Mouse (Mus musculus): ENCODE data around the gene Tagln2.

DNA sequence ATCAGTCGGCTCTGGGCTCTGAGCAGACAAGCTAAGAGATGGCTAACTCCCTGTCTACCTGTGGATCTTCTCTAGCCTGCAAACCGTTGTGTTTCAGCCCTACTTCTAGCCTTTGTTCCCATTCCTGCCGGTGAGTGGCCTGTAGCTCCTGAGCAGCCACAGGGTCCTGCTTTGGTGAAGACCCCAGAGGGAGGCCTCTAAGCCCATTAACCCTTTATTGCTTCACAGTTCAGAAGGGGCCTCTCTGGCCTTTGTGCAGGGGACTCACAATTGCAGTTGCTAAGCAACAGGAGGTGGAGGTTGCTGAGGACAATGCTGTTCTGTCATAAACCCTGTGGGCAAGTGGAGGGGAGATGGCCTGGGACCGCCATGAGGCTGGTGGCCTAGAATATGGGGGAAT is 13.6 kb upstream of the Tagln2 start:
- TF ChIP-seq CTCF (IDR thresholded peaks at IDR 0.05 in 2 of 3, conservative IDR thresholded peaks at IDR 0.05 in 1 of 3; ENCODE audit: control insufficient read depth in 1 of 3, insufficient read depth in 1 of 3, low read depth in 2 of 3, low read length in 3 of 3, poor library complexity in 1 of 3, severe bottlenecking in 1 of 3), result no peak
- TF ChIP-seq EP300 (IDR thresholded peaks at IDR 0.05; ENCODE audit: low read depth in 1 of 2, low read length in 2 of 2), result no peak
- no peak for TF ChIP-seq POLR2A (IDR thresholded peaks at IDR 0.05; ENCODE audit: control insufficient read depth in 1 of 2, insufficient read depth in 1 of 2, low read depth in 1 of 2, low read length in 2 of 2, poor library complexity in 1 of 2)
- TF ChIP-seq CHD2 (IDR thresholded peaks at IDR 0.05; ENCODE audit: low read length), result no peak
- no peak for TF ChIP-seq CHD1 (IDR thresholded peaks at IDR 0.05; ENCODE audit: low read depth, low read length)
- no peak for TF ChIP-seq RAD21 (IDR thresholded peaks at IDR 0.05; ENCODE audit: low read depth, low read length)
- TF ChIP-seq RCOR1 (IDR thresholded peaks at IDR 0.05; ENCODE audit: low read depth, low read length), result no peak
- TF ChIP-seq MAFK (IDR thresholded peaks at IDR 0.05; ENCODE audit: borderline replicate concordance, low read depth, low read length), result no peak
- no peak for TF ChIP-seq TAL1 (IDR thresholded peaks at IDR 0.05; ENCODE audit: low read length)
- TF ChIP-seq ZMIZ1 (IDR thresholded peaks at IDR 0.05; ENCODE audit: low read depth, low read length), result no peak
- no peak for TF ChIP-seq JUND (IDR thresholded peaks at IDR 0.05; ENCODE audit: low read depth, low read length)
- no peak for TF ChIP-seq POLR2AphosphoS5 (IDR thresholded peaks at IDR 0.05; ENCODE audit: borderline replicate concordance, low read depth, low read length)
- TF ChIP-seq ETS1 (IDR thresholded peaks at IDR 0.05; ENCODE audit: low read depth, low read length), result no peak
- TF ChIP-seq NRF1 (IDR thresholded peaks at IDR 0.05; ENCODE audit: insufficient read depth, low read depth, low read length, poor library complexity, severe bottlenecking), result no peak

Data from MEL (cell line).